Mouse (Mus musculus): ENCODE data around the gene Trim45.

Trim45 gene

GRCm38 (mm10) chr3:100921825-100922505 is at the start of gene Trim45:
Trim45 (plus strand) TSS chr3:100922202.
- peak; percentile 96 for DNase-seq (ENCODE audit: low spot score)

GRCm38 (mm10) chr3:100877057-100877456 is 44.9 kb upstream of the Trim45 start:
- DNase-seq (ENCODE audit: low spot score), result no peak

- no peak for DNase-seq (ENCODE audit: low spot score)
Measured at GRCm38 (mm10) chr3:100881403-100881802, 40.6 kb upstream of the Trim45 start.

GRCm38 (mm10) chr3:100881843-100882634 is 40.0 kb upstream of the Trim45 start:
- DNase-seq (ENCODE audit: low spot score), result no peak

GRCm38 (mm10) chr3:100889234-100889633 is 32.8 kb upstream of the Trim45 start:
- DNase-seq (ENCODE audit: low spot score), result no peak

- no peak for DNase-seq (ENCODE audit: low spot score)
Measured at GRCm38 (mm10) chr3:100890406-100890805, 31.6 kb upstream of the Trim45 start.

GRCm38 (mm10) chr3:100892383-100893335 is 29.3 kb upstream of the Trim45 start:
- DNase-seq (ENCODE audit: low spot score), result no peak

GRCm38 (mm10) chr3:100895500-100895899 is 26.5 kb upstream of the Trim45 start:
- no peak for DNase-seq (ENCODE audit: low spot score)

- DNase-seq (ENCODE audit: low spot score), result no peak
Measured at GRCm38 (mm10) chr3:100906128-100906527, 15.9 kb upstream of the Trim45 start.

- no peak for DNase-seq (ENCODE audit: low spot score)
Measured at GRCm38 (mm10) chr3:100906916-100907315, 15.1 kb upstream of the Trim45 start.

GRCm38 (mm10) chr3:100908594-100908993 is 13.4 kb upstream of the Trim45 start:
- DNase-seq (ENCODE audit: low spot score), result no peak

GRCm38 (mm10) chr3:100910621-100911020 is 11.4 kb upstream of the Trim45 start:
- DNase-seq (ENCODE audit: low spot score), result no peak

GRCm38 (mm10) chr3:100911026-100911425 is 11.0 kb upstream of the Trim45 start:
- no peak for DNase-seq (ENCODE audit: low spot score)

GRCm38 (mm10) chr3:100911498-100912213 is 10.3 kb upstream of the Trim45 start:
- DNase-seq (ENCODE audit: low spot score), result no peak

GRCm38 (mm10) chr3:100916844-100917243 is 5.2 kb upstream of the Trim45 start:
- peak; percentile 54 for DNase-seq (ENCODE audit: low spot score)

GRCm38 (mm10) chr3:100920611-100921140 is 1.3 kb upstream of the Trim45 start:
- peak; percentile 12 for DNase-seq (ENCODE audit: low spot score)

- DNase-seq (ENCODE audit: low spot score), result no peak
Measured at GRCm38 (mm10) chr3:100922506-100923375, 739 bp downstream of the Trim45 start.

- no peak for DNase-seq (ENCODE audit: low spot score)
Measured at GRCm38 (mm10) chr3:100924065-100924732, 2.2 kb downstream of the Trim45 start.

GRCm38 (mm10) chr3:100925176-100925575 is 3.2 kb downstream of the Trim45 start:
- DNase-seq (ENCODE audit: low spot score), result no peak
